16 mouse cellular contexts compared by ENCODE assay signal in genomic region chr7:115426161-115426982, GRCm38 (mm10).
A peak's percentile ranks its signal among the peaks of the same experiment; 100 is the strongest.
DNase-seq lines count a peak whose midpoint lies in the region; ATAC-seq lines count a peak whose summit lies in the region.
"Had no signal": no experiment of that assay in that cellular context is flagged by ENCODE, and none has a peak within 500 bp of the region (broad histone marks: within the 10 kb centered on the region; RNA-seq: fewer than 3 reads in every experiment).

No protein-coding gene starts in this region.

- H3K36me3 ChIP-seq in intestine, embryonic 15.5 days = no peaks in the 10 kb centered on the region
- H3K36me3 ChIP-seq: forebrain, embryonic 15.5 days; heart, embryonic 13.5 days; midbrain, embryonic 10.5 days; neural tube, embryonic 13.5 days had no signal

- DNase-seq in gastrocnemius, adult 18-20 months (ENCODE audit: low spot score) = peak; percentile 17
- no peak for DNase-seq in gastrocnemius, postnatal 4 days (ENCODE audit: low spot score in 2 of 2)
- DNase-seq in cerebellum, adult 11 months = peak; percentile 7
- peak; percentile 31 to 60 for DNase-seq in left cerebral cortex, postnatal 36 days (ENCODE audit: low spot score in 2 of 2)
- DNase-seq in urinary bladder, postnatal 36 days (ENCODE audit: low spot score in 2 of 2) = no peak
- DNase-seq in urinary bladder, postnatal 25 days (ENCODE audit: low spot score) = no peak
- DNase-seq: adrenal gland, postnatal 36 days; liver, postnatal 0 days had no signal

- peak; percentile 98 for ATAC-seq in frontal cortex, adult (ENCODE audit: low TSS enrichment)
- no peak for ATAC-seq in intestine, embryonic 15.5 days
- ATAC-seq: forebrain, embryonic 15.5 days; liver, postnatal 0 days; Patski had no signal

- H3K9me3 ChIP-seq in intestine, embryonic 15.5 days = no peaks in the 10 kb centered on the region
- H3K9me3 ChIP-seq: forebrain, embryonic 15.5 days; heart, embryonic 13.5 days; midbrain, embryonic 10.5 days; neural tube, embryonic 13.5 days had no signal

- WGBS in intestine, embryonic 15.5 days = 90% methylated on average over 7 of the region's 7 CpGs

- no peak overlapping the region for H3K9ac ChIP-seq in intestine, embryonic 15.5 days
- H3K9ac ChIP-seq: forebrain, embryonic 15.5 days; heart, embryonic 13.5 days; liver, postnatal 0 days; neural tube, embryonic 13.5 days had no signal

- no peak overlapping the region for H3K4me3 ChIP-seq in intestine, embryonic 15.5 days (replicated peaks)
- H3K4me3 ChIP-seq: forebrain, embryonic 15.5 days; heart, embryonic 13.5 days; left cerebral cortex, adult 2 months; midbrain, embryonic 10.5 days; neural tube, embryonic 13.5 days had no signal

- H3K4me1 ChIP-seq in intestine, embryonic 15.5 days (replicated peaks) = 0 out of 2 replicates have a peak, but pooled peaks cover 2% of the 10 kb centered on the region
- H3K4me1 ChIP-seq: neural tube, embryonic 13.5 days had no signal

- no peak overlapping the region for H3K4me2 ChIP-seq in intestine, embryonic 15.5 days (replicated peaks)
- H3K4me2 ChIP-seq: forebrain, embryonic 15.5 days; heart, embryonic 13.5 days; neural tube, embryonic 13.5 days had no signal

- H3K27ac ChIP-seq in intestine, embryonic 15.5 days = no peak overlapping the region
- H3K27ac ChIP-seq: forebrain, embryonic 15.5 days; heart, embryonic 13.5 days; left cerebral cortex, adult 2 months; midbrain, embryonic 10.5 days; neural tube, embryonic 13.5 days had no signal

- H3K27me3 ChIP-seq in intestine, embryonic 15.5 days (replicated peaks) = no peaks in the 10 kb centered on the region
- H3K27me3 ChIP-seq: forebrain, embryonic 15.5 days; heart, embryonic 13.5 days; neural tube, embryonic 13.5 days; Patski had no signal

- intact Hi-C loops in left cerebral cortex, postnatal 36 days (cut with DNase I) = no loop called here

Comparison
In these comparisons a context has a peak if more than half of its experiments do, and no peak if none do; other contexts are left out.
1. DNase-seq: peak in gastrocnemius, adult 18-20 months (single experiment), cerebellum, adult 11 months (single experiment) and left cerebral cortex, postnatal 36 days (2 of 2); none in gastrocnemius, postnatal 4 days (0 of 2), urinary bladder, postnatal 36 days (0 of 2) and urinary bladder, postnatal 25 days (single experiment).